Mouse (Mus musculus): ENCODE results near the gene Klhl24. TPM values are rescaled to one million over a fixed set of nuclear protein-coding genes. Genes with fewer than 3 reads are reported as not detected.

Gene Klhl24
- total and polyA plus RNA-seq, 2 experiments = 5.6 to 94.4 TPM

- H3K4me3 ChIP-seq (ENCODE audit: insufficient read depth, low read depth, low read length) = no peak overlapping the region
- H3K79me2 ChIP-seq (ENCODE audit: control insufficient read depth, insufficient read depth, low read length) = no peaks in the 10 kb centered on the region
- WGBS = 92% methylated on average over 5 of the region's 5 CpGs
- H3K27ac ChIP-seq (replicated peaks; ENCODE audit: insufficient read depth, low read depth, low read length) = no peak overlapping the region
- DNase-seq (ENCODE audit: extremely low read depth, low read depth, low spot score) = no peak
- TF ChIP-seq POLR2A (IDR thresholded peaks at IDR 0.05; ENCODE audit: extremely low read depth, insufficient read depth, low read length) = no peak
- no peak for TF ChIP-seq CTCF (IDR thresholded peaks at IDR 0.05; ENCODE audit: low read depth, low read length)
- H3K27me3 ChIP-seq (ENCODE audit: control insufficient read depth, insufficient read depth, low read length) = no peaks in the 10 kb centered on the region
- H3K4me1 ChIP-seq (ENCODE audit: control insufficient read depth, insufficient read depth, low read length) = no peaks in the 10 kb centered on the region
- H3K36me3 ChIP-seq (ENCODE audit: control insufficient read depth, insufficient read depth, low read length) = no peaks in the 10 kb centered on the region
- H3K9ac ChIP-seq (ENCODE audit: low read depth, low read length) = no peak overlapping the region
These were observed 12.0 kb upstream of the Klhl24 start for GRCm38 (mm10) chr16:20085250-20085905.

- Histone ChIP-seq H3K36me3 (ENCODE audit: control insufficient read depth, insufficient read depth, low read length) (no peaks in the 10 kb centered on the region), H3K27ac (replicated peaks; ENCODE audit: insufficient read depth, low read depth, low read length) (no peak overlapping the region), H3K9ac (ENCODE audit: low read depth, low read length) (no peak overlapping the region), H3K79me2 (ENCODE audit: control insufficient read depth, insufficient read depth, low read length) (no peaks in the 10 kb centered on the region), H3K4me3 (ENCODE audit: insufficient read depth, low read depth, low read length) (no peak overlapping the region), H3K27me3 (ENCODE audit: control insufficient read depth, insufficient read depth, low read length) (no peaks in the 10 kb centered on the region), H3K4me1 (ENCODE audit: control insufficient read depth, insufficient read depth, low read length) (no peaks in the 10 kb centered on the region)
- no peak for DNase-seq (ENCODE audit: extremely low read depth, low read depth, low spot score)
- WGBS = 83% methylated on average over 5 of the region's 5 CpGs
- TF ChIP-seq CTCF (IDR thresholded peaks at IDR 0.05; ENCODE audit: low read depth, low read length) (no peak), POLR2A (IDR thresholded peaks at IDR 0.05; ENCODE audit: extremely low read depth, insufficient read depth, low read length) (no peak)
These were observed 10.4 kb upstream of the Klhl24 start for GRCm38 (mm10) chr16:20086976-20087375.

- no peaks in the 10 kb centered on the region for H3K27me3 ChIP-seq (ENCODE audit: control insufficient read depth, insufficient read depth, low read length)
- H3K27ac ChIP-seq (replicated peaks; ENCODE audit: insufficient read depth, low read depth, low read length) = no peak overlapping the region
- no peaks in the 10 kb centered on the region for H3K4me1 ChIP-seq (ENCODE audit: control insufficient read depth, insufficient read depth, low read length)
- H3K79me2 ChIP-seq (ENCODE audit: control insufficient read depth, insufficient read depth, low read length) = no peaks in the 10 kb centered on the region
- WGBS = 95% methylated on average over 3 of the region's 3 CpGs
- TF ChIP-seq POLR2A (IDR thresholded peaks at IDR 0.05; ENCODE audit: extremely low read depth, insufficient read depth, low read length) (no peak), CTCF (IDR thresholded peaks at IDR 0.05; ENCODE audit: low read depth, low read length) (no peak)
- DNase-seq (ENCODE audit: extremely low read depth, low read depth, low spot score) = no peak
- no peaks in the 10 kb centered on the region for H3K36me3 ChIP-seq (ENCODE audit: control insufficient read depth, insufficient read depth, low read length)
- H3K4me3 ChIP-seq (ENCODE audit: insufficient read depth, low read depth, low read length) = no peak overlapping the region
- no peak overlapping the region for H3K9ac ChIP-seq (ENCODE audit: low read depth, low read length)
These were observed 7.7 kb upstream of the Klhl24 start for GRCm38 (mm10) chr16:20089636-20090035.

GRCm38 (mm10) chr16:20090921-20091575 is 6.3 kb upstream of the Klhl24 start:
- TF ChIP-seq CTCF (IDR thresholded peaks at IDR 0.05; ENCODE audit: low read depth, low read length) = no peak
- no peak for TF ChIP-seq POLR2A (IDR thresholded peaks at IDR 0.05; ENCODE audit: extremely low read depth, insufficient read depth, low read length)
- no peaks in the 10 kb centered on the region for H3K36me3 ChIP-seq (ENCODE audit: control insufficient read depth, insufficient read depth, low read length)

GRCm38 (mm10) chr16:20095966-20096365 is 1.4 kb upstream of the Klhl24 start:
- Histone ChIP-seq H3K36me3 (ENCODE audit: control insufficient read depth, insufficient read depth, low read length) (no peaks in the 10 kb centered on the region), H3K27me3 (ENCODE audit: control insufficient read depth, insufficient read depth, low read length) (no peaks in the 10 kb centered on the region), H3K4me3 (ENCODE audit: insufficient read depth, low read depth, low read length) (no peak overlapping the region), H3K79me2 (ENCODE audit: control insufficient read depth, insufficient read depth, low read length) (peaks cover 4% of the 10 kb centered on the region; the same call in 1 of the 2 replicates), H3K27ac (replicated peaks; ENCODE audit: insufficient read depth, low read depth, low read length) (no peak overlapping the region), H3K9ac (ENCODE audit: low read depth, low read length) (no peak overlapping the region), H3K4me1 (ENCODE audit: control insufficient read depth, insufficient read depth, low read length) (peaks cover 6% of the 10 kb centered on the region; the same call in 1 of the 2 replicates)
- TF ChIP-seq CTCF (IDR thresholded peaks at IDR 0.05; ENCODE audit: low read depth, low read length) (peak; percentile 59; the same call in 1 of the 2 replicates), POLR2A (IDR thresholded peaks at IDR 0.05; ENCODE audit: extremely low read depth, insufficient read depth, low read length) (no peak)
- no peak for DNase-seq (ENCODE audit: extremely low read depth, low read depth, low spot score)
- 91% methylated on average over 2 of the region's 2 CpGs for WGBS

More at GRCm38 (mm10) chr16:20090921-20091575, 6.3 kb upstream of the Klhl24 start:
- WGBS = 34% methylated on average over 5 of the region's 5 CpGs
- no peak overlapping the region for H3K9ac ChIP-seq (ENCODE audit: low read depth, low read length)
- no peaks in the 10 kb centered on the region for H3K27me3 ChIP-seq (ENCODE audit: control insufficient read depth, insufficient read depth, low read length)
- no peaks in the 10 kb centered on the region for H3K4me1 ChIP-seq (ENCODE audit: control insufficient read depth, insufficient read depth, low read length)
- no peak overlapping the region for H3K4me3 ChIP-seq (ENCODE audit: insufficient read depth, low read depth, low read length)
- no peak overlapping the region for H3K27ac ChIP-seq (replicated peaks; ENCODE audit: insufficient read depth, low read depth, low read length)
- no peak for DNase-seq (ENCODE audit: extremely low read depth, low read depth, low spot score)
- no peaks in the 10 kb centered on the region for H3K79me2 ChIP-seq (ENCODE audit: control insufficient read depth, insufficient read depth, low read length)
